Mouse (Mus musculus): ENCODE measurements around the gene Nr4a1.

Gene Nr4a1

DNA sequence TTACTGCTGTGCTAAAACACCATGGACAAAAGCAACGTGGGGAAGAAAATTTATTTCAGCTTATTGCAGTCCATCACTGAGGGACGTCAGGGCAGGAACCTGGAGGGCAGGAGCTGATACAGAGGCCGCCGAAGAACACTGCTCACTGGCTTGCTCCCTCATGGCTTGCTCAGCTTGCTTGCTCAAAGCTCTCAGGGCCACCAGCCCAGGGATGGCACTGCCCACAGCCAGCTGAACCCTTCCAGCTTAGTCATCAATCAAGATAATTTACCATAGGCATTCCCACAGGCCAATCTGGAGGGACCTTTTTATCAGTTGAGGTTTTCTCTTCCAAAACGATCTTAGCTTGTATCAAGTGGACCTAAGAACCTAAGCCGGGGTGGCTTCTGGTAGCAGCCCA lies 57.9 kb downstream of the Nr4a1 start:
- in situ Hi-C loops (cut with MseI, MboI): no loop called here

- in situ Hi-C loops (cut with MseI, MboI): no loop called here
Observed at GRCm38 (mm10) chr15:101315378-101315777, 61.3 kb downstream of the Nr4a1 start.

GRCm38 (mm10) chr15:101315832-101316231 lies 61.8 kb downstream of the Nr4a1 start:
- in situ Hi-C loops (cut with MseI, MboI): no loop called here

DNA sequence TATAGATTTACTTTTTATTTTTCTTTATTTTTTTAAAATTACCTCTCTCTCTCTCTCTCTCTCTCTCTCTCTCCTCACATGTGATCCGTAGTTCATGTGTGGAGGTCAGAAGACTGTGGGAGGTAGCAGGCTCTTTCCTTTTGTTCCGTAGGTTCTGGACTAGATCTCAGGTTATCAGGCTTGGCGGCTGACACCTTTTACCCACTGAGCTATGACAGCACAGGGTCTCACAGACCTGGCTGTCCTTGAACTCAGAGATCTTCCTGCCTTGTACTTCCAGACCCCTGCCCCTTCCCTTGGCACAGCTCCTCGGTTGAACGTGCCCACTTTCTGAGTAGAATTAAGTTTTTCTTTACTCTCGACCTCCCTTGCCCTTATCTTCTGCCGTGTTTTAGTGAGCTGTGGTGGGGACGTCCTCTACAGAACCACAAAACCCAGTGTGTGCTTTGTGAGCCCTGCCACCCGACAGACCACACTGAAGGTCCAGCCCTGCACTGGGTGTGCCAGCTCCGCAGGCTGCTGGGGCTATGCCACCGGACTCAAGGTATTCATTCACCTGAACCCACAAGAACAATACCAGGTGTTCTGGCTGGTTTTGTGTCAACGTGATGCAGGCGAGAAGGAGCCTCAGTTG lies 62.3 kb downstream of the Nr4a1 start:
- in situ Hi-C loops (cut with MseI, MboI): no loop called here

DNA sequence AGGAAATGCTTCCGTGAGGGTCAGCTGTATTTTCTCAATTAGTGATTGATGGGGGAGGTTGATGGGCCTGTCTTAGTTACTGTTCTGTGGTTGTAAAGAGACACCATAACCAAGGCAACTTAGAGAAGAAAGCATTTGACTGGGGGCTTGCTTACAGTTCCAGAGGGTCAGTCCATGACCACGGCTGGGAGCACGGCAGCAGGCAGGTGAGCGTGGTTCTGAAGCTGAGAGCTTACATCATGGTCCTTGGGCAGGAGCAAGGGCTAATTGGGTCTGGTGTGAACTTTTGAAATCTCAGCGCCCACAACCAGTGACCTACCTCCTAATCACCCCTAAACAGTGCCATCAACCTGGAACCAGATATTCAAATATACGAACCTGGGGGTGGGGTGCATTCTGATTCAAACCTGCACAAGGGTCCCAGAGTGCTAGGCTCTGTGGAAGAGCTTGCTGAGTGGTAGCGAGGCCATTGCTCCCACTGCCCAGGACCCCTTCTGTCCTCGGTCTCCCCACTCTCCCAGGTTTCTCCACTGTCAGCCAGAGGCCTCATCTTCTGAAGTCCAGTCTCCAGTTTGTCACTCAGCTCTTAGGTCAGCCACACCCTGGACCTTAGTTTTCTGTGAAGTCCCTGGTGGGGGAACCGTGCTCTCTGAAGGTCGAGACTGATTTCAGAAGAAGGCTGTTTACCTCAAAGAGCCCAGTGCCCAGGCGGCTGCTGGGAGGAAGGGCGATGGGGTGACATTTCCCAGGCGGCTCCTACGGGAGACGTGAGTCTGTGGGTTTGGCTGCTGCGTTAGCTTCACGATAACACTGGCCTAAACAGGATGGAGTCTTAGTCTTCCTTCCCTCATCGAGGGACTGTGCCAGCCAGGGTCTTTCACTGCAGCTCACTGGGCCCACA lies 63.1 kb downstream of the Nr4a1 start:
- in situ Hi-C loops (cut with MseI, MboI): no loop called here

- in situ Hi-C loops (cut with MseI, MboI): no loop called here
Observed at GRCm38 (mm10) chr15:101317814-101318500, 63.9 kb downstream of the Nr4a1 start.

DNA sequence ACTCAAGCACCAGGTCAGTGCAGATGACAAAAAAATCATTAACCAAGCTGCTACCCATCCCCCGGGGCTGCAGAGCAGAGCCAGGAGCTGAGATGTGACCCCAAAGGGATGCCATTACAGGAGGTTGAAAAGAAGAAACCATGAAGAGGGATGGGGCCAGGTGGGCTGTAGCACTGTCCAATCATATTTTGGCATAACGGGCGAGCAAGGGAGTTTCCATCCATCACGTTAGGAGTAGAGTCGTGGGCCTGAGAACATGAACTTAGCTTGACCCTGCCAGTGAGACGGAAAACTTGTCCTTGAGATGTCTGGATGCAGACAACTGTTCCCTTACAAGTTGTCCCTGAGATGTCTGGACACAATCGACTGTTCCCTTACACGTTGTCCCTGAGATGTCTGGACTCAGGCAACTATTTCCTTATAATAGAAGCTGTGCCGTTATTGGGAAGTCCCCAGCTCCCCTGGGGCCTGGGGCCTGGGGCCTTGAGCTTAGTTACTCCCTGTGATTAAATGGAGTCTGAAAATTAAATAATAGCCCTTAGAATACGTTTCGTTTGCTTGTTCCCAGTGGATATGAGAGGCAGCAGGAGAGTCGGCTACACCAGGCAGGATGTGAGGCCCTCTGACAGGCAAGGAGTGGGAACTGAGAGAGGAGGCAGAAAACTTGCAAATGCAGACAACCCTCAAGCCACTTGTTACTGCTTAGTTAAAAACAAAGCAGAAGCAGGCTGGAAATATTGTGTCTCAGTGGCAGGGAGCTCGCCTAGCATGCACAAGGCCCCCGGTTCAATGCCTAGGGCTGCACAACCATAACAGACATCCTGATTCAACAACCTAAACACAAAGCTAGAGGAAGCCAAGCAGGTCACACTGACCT lies 65.1 kb downstream of the Nr4a1 start:
- in situ Hi-C loops (cut with MseI, MboI): no loop called here

DNA sequence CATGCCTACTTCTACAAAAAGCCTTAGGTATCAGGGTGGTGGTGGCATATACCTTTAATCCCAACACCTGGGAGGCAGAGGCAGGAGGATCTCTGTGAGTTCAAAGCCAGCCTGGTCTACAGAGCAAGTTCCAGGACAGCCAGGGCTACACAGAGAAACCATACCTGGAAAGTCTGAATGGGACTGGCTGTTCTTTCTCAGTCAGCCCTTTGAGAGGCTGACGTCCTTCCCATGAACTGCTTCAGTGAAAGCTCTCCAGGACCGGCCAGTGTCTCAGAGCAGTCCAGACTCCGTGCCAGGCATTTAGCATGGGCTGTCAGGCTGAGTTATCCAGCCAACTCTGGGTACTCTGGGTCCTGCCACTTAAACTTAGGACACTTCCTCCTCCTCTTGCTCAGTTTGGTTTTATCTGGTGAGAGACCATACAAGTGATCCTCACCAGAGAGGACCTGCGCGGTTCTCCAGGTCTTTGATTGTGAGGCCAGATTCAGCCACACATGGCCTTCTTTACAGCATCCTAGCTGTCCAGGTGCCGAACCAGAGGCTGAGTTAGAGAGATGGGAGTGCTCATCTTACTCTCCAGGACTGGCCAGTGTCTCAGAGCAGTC lies 66.0 kb downstream of the Nr4a1 start:
- in situ Hi-C loops (cut with MseI, MboI): no loop called here

DNA sequence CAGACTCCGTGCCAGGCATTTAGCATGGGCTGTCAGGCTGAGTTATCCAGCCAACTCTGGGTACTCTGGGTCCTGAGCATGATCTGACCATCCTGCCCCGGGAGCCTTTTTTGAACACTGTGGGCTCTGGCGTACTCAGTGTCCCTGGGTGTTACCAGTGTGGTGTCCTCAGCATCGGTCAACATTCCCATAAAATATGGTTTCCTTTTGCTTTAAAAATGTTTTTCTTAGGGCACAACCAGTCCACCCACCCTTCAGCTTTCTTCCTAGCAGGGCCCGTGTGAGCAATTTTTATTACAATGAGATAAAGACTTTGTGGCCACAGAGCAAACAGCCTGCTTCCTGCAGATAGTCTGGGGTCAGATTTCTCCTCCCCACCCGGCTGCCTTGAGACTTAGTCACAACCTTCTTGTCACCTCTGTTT lies 66.6 kb downstream of the Nr4a1 start:
- in situ Hi-C loops (cut with MseI, MboI): no loop called here

DNA sequence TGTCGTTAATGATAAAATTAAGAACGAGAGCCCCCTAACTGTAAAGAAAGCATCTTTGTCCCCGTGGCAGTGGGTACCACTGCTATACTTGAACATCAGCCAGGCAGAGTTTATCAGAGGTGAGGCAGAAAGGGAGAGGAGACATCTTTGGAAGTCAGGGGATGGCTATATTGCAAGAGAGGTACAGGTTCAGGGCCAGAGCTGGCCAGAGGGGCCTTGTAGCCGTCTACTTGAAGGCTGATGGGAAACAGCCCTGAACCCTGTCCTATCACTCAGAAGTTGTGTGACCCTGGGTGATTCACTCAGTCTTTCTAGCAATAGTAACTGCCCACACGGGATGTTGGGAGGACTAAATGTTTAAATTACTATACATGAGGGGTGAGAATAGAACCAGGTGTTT lies 67.1 kb downstream of the Nr4a1 start:
- in situ Hi-C loops (cut with MseI, MboI): no loop called here

GRCm38 (mm10) chr15:101322106-101322505 lies 68.0 kb downstream of the Nr4a1 start:
- in situ Hi-C loops (cut with MseI, MboI): no loop called here

DNA sequence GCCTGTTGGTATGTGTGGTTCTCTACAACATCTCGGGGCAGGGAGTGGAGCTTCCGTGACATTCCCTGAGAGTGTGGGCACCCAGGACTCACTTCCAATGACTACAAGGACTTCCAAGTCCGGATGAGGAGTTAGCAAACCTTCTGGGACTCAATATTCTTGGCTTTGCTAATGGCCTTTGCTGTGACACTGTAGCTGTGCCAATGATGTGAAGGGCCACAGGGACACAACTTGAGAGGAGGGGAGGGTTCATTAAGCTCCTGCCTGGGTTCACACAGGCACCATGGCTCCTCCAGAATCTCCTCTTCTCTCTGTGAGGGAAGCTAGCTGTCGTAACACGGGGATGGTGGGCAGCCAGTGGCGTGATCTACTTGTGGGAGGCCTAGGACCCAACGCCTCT lies 68.6 kb downstream of the Nr4a1 start:
- in situ Hi-C loops (cut with MseI, MboI): no loop called here

GRCm38 (mm10) chr15:101323511-101323910 lies 69.4 kb downstream of the Nr4a1 start:
- in situ Hi-C loops (cut with MseI, MboI): no loop called here
